Mouse (Mus musculus) lung, postnatal 0 days (tissue): ENCODE results near the gene Rps6ka2. TPM values are rescaled to one million over a fixed set of nuclear protein-coding genes. Genes with fewer than 3 reads are reported as not detected.

Experiments
- ATAC-seq: fragments of 200-750 bp; cut with Nextera tagmentation; 2 replicates; pipeline ENCODE4 v1.8.0; 2017; ENCODE audit warnings: moderate library complexity
- DNase-seq: peaks from one replicate; pipeline ENCODE4 v3.0.0-alpha.2; 2016; ENCODE audit warnings: low spot score
- H3K27ac ChIP-seq: fragments of 300-500 bp; sonication (generic); 2 replicates; pipeline ENCODE4 v1.5.1; 2014; ENCODE audit warnings: antibody characterized with exemption, mild to moderate bottlenecking, low read length, mixed read lengths
- H3K27me3 ChIP-seq: fragments of 300-500 bp; sonication (generic); replicated peaks from 2 replicates; pipeline ENCODE4 v1.6.1; 2014; ENCODE audit warnings: low read length, mixed read lengths; ENCODE audit not compliant: insufficient read depth
- H3K36me3 ChIP-seq: fragments of 300-500 bp; sonication (generic); 2 replicates; pipeline ENCODE4 v1.6.1; 2014; ENCODE audit warnings: low read length, mixed read lengths; ENCODE audit not compliant: insufficient read depth
- H3K4me1 ChIP-seq: fragments of 300-500 bp; sonication (generic); 2 replicates; pipeline ENCODE4 v1.6.1; 2014; ENCODE audit warnings: antibody characterized with exemption, low read depth, low read length, mixed read lengths; ENCODE audit not compliant: insufficient read depth
- H3K4me2 ChIP-seq: fragments of 300-500 bp; sonication (generic); replicated peaks from 2 replicates; pipeline ENCODE4 v1.6.1; 2014; ENCODE audit warnings: low read depth, mild to moderate bottlenecking, low read length, moderate library complexity, mixed read lengths
- H3K4me3 ChIP-seq: fragments of 300-500 bp; sonication (generic); 2 replicates; pipeline ENCODE4 v1.5.1; 2014; ENCODE audit warnings: low read depth, low read length
- H3K9ac ChIP-seq: fragments of 300-500 bp; sonication (generic); replicated peaks from 2 replicates; pipeline ENCODE4 v1.6.1; 2014; ENCODE audit warnings: low read depth, mild to moderate bottlenecking
- H3K9me3 ChIP-seq: fragments of 300-500 bp; sonication (generic); 2 replicates; pipeline ENCODE4 v1.6.1; 2016; ENCODE audit warnings: low read length, mixed read lengths
- CTCF ChIP-seq: IDR thresholded peaks from 2 replicates; pipeline ENCODE4 v1.5.1; 2016; ENCODE audit warnings: antibody characterized with exemption, mild to moderate bottlenecking
- EP300 ChIP-seq: IDR thresholded peaks from 2 replicates; pipeline ENCODE4 v1.6.1; 2016; ENCODE audit warnings: antibody characterized with exemption, mild to moderate bottlenecking, control low read depth
- WGBS: fragments of 180-500 bp; shearing (Covaris S2); extraction: QIAGEN DNeasy Blood & Tissue Kit; methylation state at CpG from one replicate; pipeline ENCODE4 v1.1.7; 2014; 5-methylcytosine and 5-hydroxymethylcytosine counted together
- polyA plus RNA-seq: library from polyadenylated mRNA; unstranded; fragments of >200 nt; fragmentation: Nextera tagmentation; extraction: Ambion mirVana; gene quantifications from 2 replicates; pipeline ENCODE4 v1.2.1, GENCODE M21; 2015

Rps6ka2 gene
- polyA plus RNA-seq, 1 experiment from 2014 or later: 7.1 TPM

DNA sequence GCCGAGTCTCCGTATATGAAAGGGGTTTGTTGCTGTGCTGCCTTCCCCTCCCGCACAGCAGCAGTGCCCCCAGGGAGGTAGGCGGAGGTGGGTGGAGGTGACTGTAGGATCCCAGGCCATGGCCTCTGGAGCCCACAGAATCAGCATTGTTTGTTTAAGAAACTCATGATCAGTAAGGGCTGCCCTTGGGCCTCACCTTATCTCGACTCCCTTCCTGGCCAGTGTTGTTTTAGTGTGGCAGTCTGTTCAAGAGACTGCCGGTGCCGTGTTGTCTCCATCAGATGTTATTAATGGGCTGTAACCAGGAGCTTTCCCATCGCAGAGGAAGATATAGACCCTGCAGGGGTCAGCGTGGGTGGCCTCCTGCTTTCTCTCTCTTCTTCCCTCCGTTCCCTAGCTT lies 90.4 kb downstream of the Rps6ka2 start:
- no peak for DNase-seq
- Histone ChIP-seq H3K9ac (no peak overlapping the region), H3K4me2 (no peak overlapping the region), H3K4me1 (no peaks in the 10 kb centered on the region; the same call in 1 of the 2 replicates), H3K27ac (no peak overlapping the region), H3K27me3 (no peaks in the 10 kb centered on the region), H3K9me3 (no peaks in the 10 kb centered on the region), H3K36me3 (no peaks in the 10 kb centered on the region), H3K4me3 (no peak overlapping the region)
- TF ChIP-seq CTCF: no peak
- no peak for TF ChIP-seq EP300
- WGBS: 30% methylated on average over 10 of the region's 10 CpGs
- ATAC-seq: no peak

DNA sequence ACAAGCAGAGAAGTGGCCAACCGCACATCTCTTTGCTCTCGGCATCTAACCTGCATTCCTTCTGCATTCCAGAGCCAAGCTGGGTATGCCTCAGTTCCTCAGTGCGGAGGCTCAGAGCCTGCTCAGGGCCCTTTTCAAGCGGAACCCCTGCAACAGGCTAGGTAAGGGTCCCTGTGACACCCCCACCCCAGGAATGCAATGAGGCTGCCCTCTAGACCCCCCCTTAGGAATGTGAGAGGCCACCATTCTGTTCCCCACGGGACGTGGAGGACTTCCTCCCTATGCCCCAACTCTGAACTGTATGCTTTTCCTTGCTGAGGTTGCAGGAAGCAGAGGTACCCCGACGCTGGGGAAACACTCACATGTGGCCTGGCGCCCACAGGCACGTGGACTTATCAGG lies 92.1 kb downstream of the Rps6ka2 start:
- H3K9me3 ChIP-seq: no peaks in the 10 kb centered on the region
- H3K4me1 ChIP-seq: peaks cover 3% of the 10 kb centered on the region; the same call in 1 of the 2 replicates
- ATAC-seq (no peak), DNase-seq (no peak)
- H3K4me2 ChIP-seq: no peak overlapping the region
- no peak overlapping the region for H3K27ac ChIP-seq
- H3K9ac ChIP-seq: no peak overlapping the region
- H3K4me3 ChIP-seq: no peak overlapping the region
- WGBS: 24% methylated on average over 10 of the region's 10 CpGs
- no peak for TF ChIP-seq EP300
- TF ChIP-seq CTCF: no peak
- H3K27me3 ChIP-seq: no peaks in the 10 kb centered on the region
- no peaks in the 10 kb centered on the region for H3K36me3 ChIP-seq

GRCm38 (mm10) chr17:7262620-7263019 lies 92.7 kb downstream of the Rps6ka2 start:
- Histone ChIP-seq H3K4me3 (no peak overlapping the region), H3K27me3 (no peaks in the 10 kb centered on the region), H3K4me2 (no peak overlapping the region), H3K27ac (no peak overlapping the region), H3K9ac (no peak overlapping the region), H3K36me3 (no peaks in the 10 kb centered on the region), H3K4me1 (peaks cover 3% of the 10 kb centered on the region; the same call in 1 of the 2 replicates), H3K9me3 (no peaks in the 10 kb centered on the region)
- ATAC-seq: no peak
- no peak for DNase-seq
- no peak for TF ChIP-seq EP300
- no peak for TF ChIP-seq CTCF
- 81% methylated on average over 4 of the region's 4 CpGs for WGBS

DNA sequence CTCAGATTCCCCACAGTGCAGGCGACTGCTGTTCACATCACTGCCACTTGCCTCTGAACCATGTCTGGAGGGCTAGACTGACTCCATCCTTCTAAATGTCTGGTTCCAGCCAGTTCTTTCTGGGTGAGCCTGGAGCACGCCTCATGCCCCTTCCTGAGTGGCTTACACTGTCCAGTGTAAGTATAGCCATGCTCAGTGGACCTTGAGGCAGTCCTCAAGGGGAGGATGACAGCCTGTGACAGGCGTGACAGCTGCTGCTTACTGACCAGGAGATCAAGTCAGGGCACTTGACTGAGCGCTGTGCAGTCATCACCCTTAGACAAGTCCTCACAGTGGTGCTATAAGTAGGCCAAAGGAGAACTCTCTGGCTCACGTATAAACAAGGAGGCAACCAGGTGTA lies 94.7 kb downstream of the Rps6ka2 start:
- Histone ChIP-seq H3K36me3 (no peaks in the 10 kb centered on the region), H3K27me3 (no peaks in the 10 kb centered on the region), H3K27ac (no peak overlapping the region), H3K9me3 (no peaks in the 10 kb centered on the region), H3K4me1 (peaks cover 3% of the 10 kb centered on the region; the same call in 1 of the 2 replicates), H3K9ac (no peak overlapping the region), H3K4me3 (no peak overlapping the region), H3K4me2 (no peak overlapping the region)
- no peak for DNase-seq
- TF ChIP-seq EP300 (no peak), CTCF (no peak)
- WGBS: 92% methylated on average over 5 of the region's 5 CpGs
- no peak for ATAC-seq

DNA sequence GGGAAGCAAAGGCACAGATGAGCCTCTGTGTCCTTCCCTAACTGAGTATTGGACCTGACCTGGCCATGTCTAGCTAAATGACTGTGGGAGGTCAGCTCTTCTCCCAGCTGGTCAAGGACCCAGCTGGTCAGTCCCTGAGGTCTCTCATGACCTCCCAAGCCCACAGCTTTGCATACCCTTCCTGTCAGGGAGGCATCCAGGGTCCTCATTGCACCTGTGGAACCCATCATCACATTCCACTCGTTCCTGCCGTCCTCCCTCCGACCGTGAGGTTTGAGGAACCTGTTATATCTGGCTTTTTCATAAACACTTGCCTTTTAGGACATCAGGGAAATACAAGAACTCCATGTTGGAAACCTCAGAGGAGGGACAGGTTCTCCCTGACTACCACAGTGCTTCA lies 95.4 kb downstream of the Rps6ka2 start:
- TF ChIP-seq CTCF: no peak
- no peak for TF ChIP-seq EP300
- Histone ChIP-seq H3K27me3 (no peaks in the 10 kb centered on the region), H3K4me2 (no peak overlapping the region), H3K9ac (no peak overlapping the region), H3K9me3 (no peaks in the 10 kb centered on the region), H3K4me3 (no peak overlapping the region), H3K27ac (no peak overlapping the region), H3K4me1 (peaks cover 3% of the 10 kb centered on the region; the same call in 1 of the 2 replicates), H3K36me3 (no peaks in the 10 kb centered on the region)
- 37% methylated on average over 4 of the region's 4 CpGs for WGBS
- no peak for ATAC-seq
- DNase-seq: no peak

DNA sequence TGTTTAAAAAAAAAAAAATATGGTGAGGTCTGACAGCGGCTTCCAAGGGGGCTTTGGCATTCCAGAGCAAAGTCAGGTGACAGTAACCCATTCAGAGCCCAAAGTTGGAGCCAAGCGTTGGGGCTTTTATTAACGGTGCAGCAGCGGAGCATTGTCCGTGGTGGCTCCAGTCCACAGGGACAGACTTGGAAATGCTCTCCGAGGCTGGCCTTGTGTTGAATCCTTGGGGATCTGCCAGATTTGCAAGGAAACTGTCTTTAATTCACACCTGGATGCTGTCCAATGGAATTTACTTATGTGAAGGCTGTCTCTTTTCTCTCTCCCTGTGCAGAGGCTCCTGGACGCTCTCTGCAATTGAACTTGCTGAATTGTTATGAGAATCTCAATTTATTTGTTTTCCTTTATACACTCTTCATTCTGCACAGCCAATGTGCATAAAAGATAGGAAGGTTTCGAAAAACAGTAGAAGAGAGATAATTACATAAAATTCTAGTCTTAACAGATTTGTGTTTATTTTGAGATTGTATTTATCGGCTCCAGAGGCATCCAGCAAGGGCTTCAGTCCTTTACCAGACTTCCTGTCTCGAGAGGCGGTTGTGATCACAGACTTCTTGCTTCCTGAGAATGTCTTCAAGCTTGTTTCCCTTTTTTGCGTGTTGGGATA lies 95.9 kb downstream of the Rps6ka2 start:
- no peak overlapping the region; the same call in 1 of the 2 replicates for H3K27ac ChIP-seq

More for the DNA sequence above, 95.9 kb downstream of the Rps6ka2 start:
- Histone ChIP-seq H3K9ac (no peak overlapping the region), H3K4me1 (peaks cover 3% of the 10 kb centered on the region; the same call in 1 of the 2 replicates), H3K9me3 (no peaks in the 10 kb centered on the region), H3K36me3 (no peaks in the 10 kb centered on the region), H3K4me2 (no peak overlapping the region), H3K27me3 (no peaks in the 10 kb centered on the region), H3K4me3 (no peak overlapping the region)
- WGBS: 30% methylated on average over 12 of the region's 12 CpGs
- ATAC-seq (no peak), DNase-seq (no peak)
- TF ChIP-seq EP300: no peak
- no peak for TF ChIP-seq CTCF
